Mouse (Mus musculus): ENCODE data around the gene Mfsd12. TPM values are rescaled to one million over a fixed set of nuclear protein-coding genes. Genes with fewer than 3 reads are reported as not detected.
A peak's percentile ranks its signal among the peaks of the same experiment; 100 is the strongest.

The Mfsd12 gene
- total RNA-seq (2015; ENCODE audit: low replicate concordance) (15.9 and 18.7 TPM in 2 replicates), total RNA-seq (2017; ENCODE audit: low replicate concordance) (29.7 and 33.0 TPM in 2 replicates)

GRCm38 (mm10) chr10:81356991-81357844 is at the start of gene Mfsd12:
Gene Mfsd12 (plus strand): TSS chr10:81357491.
- peak; percentile 86 for ATAC-seq (replicated peaks; ENCODE audit: low FRiP score, poor library complexity, severe bottlenecking)

GRCm38 (mm10) chr10:81309571-81309970 is 47.7 kb upstream of the Mfsd12 start:
- ATAC-seq (replicated peaks; ENCODE audit: low FRiP score, poor library complexity, severe bottlenecking), result no peak

GRCm38 (mm10) chr10:81313581-81313980 is 43.7 kb upstream of the Mfsd12 start:
- ATAC-seq (replicated peaks; ENCODE audit: low FRiP score, poor library complexity, severe bottlenecking), result no peak

GRCm38 (mm10) chr10:81314201-81314600 is 43.1 kb upstream of the Mfsd12 start:
- no peak for ATAC-seq (replicated peaks; ENCODE audit: low FRiP score, poor library complexity, severe bottlenecking)

- no peak for ATAC-seq (replicated peaks; ENCODE audit: low FRiP score, poor library complexity, severe bottlenecking)
Measured at GRCm38 (mm10) chr10:81315587-81315986, 41.7 kb upstream of the Mfsd12 start.

- no peak for ATAC-seq (replicated peaks; ENCODE audit: low FRiP score, poor library complexity, severe bottlenecking)
Measured at GRCm38 (mm10) chr10:81316338-81317060, 40.8 kb upstream of the Mfsd12 start.

GRCm38 (mm10) chr10:81317273-81317672 is 40.0 kb upstream of the Mfsd12 start:
- ATAC-seq (replicated peaks; ENCODE audit: low FRiP score, poor library complexity, severe bottlenecking), result no peak

- no peak for ATAC-seq (replicated peaks; ENCODE audit: low FRiP score, poor library complexity, severe bottlenecking)
Measured at GRCm38 (mm10) chr10:81318589-81319329, 38.5 kb upstream of the Mfsd12 start.

GRCm38 (mm10) chr10:81319330-81319699 is 38.0 kb upstream of the Mfsd12 start:
- ATAC-seq (replicated peaks; ENCODE audit: low FRiP score, poor library complexity, severe bottlenecking), result no peak

- peak; percentile 53 for ATAC-seq (replicated peaks; ENCODE audit: low FRiP score, poor library complexity, severe bottlenecking)
Measured at GRCm38 (mm10) chr10:81319741-81320549, 37.3 kb upstream of the Mfsd12 start.

- ATAC-seq (replicated peaks; ENCODE audit: low FRiP score, poor library complexity, severe bottlenecking), result peak; percentile 84
Measured at GRCm38 (mm10) chr10:81320550-81321347, 36.5 kb upstream of the Mfsd12 start, which contains the start of gene Cactin. Gene Cactin (plus strand): TSS chr10:81321103.

- no peak for ATAC-seq (replicated peaks; ENCODE audit: low FRiP score, poor library complexity, severe bottlenecking)
Measured at GRCm38 (mm10) chr10:81321436-81321835, 35.9 kb upstream of the Mfsd12 start.

- ATAC-seq (replicated peaks; ENCODE audit: low FRiP score, poor library complexity, severe bottlenecking), result no peak
Measured at GRCm38 (mm10) chr10:81322444-81322843, 34.8 kb upstream of the Mfsd12 start.

- no peak for ATAC-seq (replicated peaks; ENCODE audit: low FRiP score, poor library complexity, severe bottlenecking)
Measured at GRCm38 (mm10) chr10:81323141-81323775, 34.0 kb upstream of the Mfsd12 start.

GRCm38 (mm10) chr10:81323791-81324530 is 33.3 kb upstream of the Mfsd12 start:
- no peak for ATAC-seq (replicated peaks; ENCODE audit: low FRiP score, poor library complexity, severe bottlenecking)

- ATAC-seq (replicated peaks; ENCODE audit: low FRiP score, poor library complexity, severe bottlenecking), result no peak
Measured at GRCm38 (mm10) chr10:81325176-81325575, 32.1 kb upstream of the Mfsd12 start.

GRCm38 (mm10) chr10:81325781-81326180 is 31.5 kb upstream of the Mfsd12 start:
- no peak for ATAC-seq (replicated peaks; ENCODE audit: low FRiP score, poor library complexity, severe bottlenecking)

All from erythroid progenitor cell, adult 5-6 weeks (primary cell).